Mouse (Mus musculus) forebrain, embryonic 11.5 days (tissue): ENCODE results near the gene Olfr171. TPM values are rescaled to one million over a fixed set of nuclear protein-coding genes. Genes with fewer than 3 reads are reported as not detected.
"Not testable (repeated sequence)": the region's sequence is repeated elsewhere in the genome, so short reads cannot be mapped to it uniquely, and the experiment has no call there.

ENCODE experiments used
- ATAC-seq: fragments of 200-750 bp; cut with Nextera tagmentation; replicated peaks from 2 replicates; pipeline ENCODE4 v1.8.0; 2017; ENCODE audit warnings: moderate TSS enrichment; ENCODE audit not compliant: low FRiP score
- DNase-seq: peaks from one replicate; pipeline ENCODE4 v3.0.0-alpha.2; 2017; ENCODE audit warnings: low spot score
- H3K27ac ChIP-seq: fragments of 300-500 bp; sonication (generic); 2 replicates; pipeline ENCODE4 v1.5.1; 2014; ENCODE audit warnings: low read depth, low read length
- H3K27me3 ChIP-seq: fragments of 300-500 bp; sonication (generic); 2 replicates; pipeline ENCODE4 v1.6.1; 2014; ENCODE audit warnings: mild to moderate bottlenecking, low read length, mixed read lengths; ENCODE audit not compliant: control insufficient read depth, insufficient read depth
- H3K36me3 ChIP-seq: fragments of 300-500 bp; sonication (generic); 2 replicates; pipeline ENCODE4 v1.6.1; 2014; ENCODE audit warnings: mild to moderate bottlenecking, low read length, moderate library complexity, mixed read lengths; ENCODE audit not compliant: control insufficient read depth, insufficient read depth
- H3K4me1 ChIP-seq: fragments of 300-500 bp; sonication (generic); replicated peaks from 2 replicates; pipeline ENCODE4 v1.6.1; 2014; ENCODE audit warnings: low read length, mixed read lengths; ENCODE audit not compliant: control insufficient read depth, insufficient read depth
- H3K4me2 ChIP-seq: fragments of 300-500 bp; sonication (generic); 2 replicates; pipeline ENCODE4 v1.6.1; 2014; ENCODE audit warnings: low read depth, mild to moderate bottlenecking, low read length, moderate library complexity, mixed read lengths; ENCODE audit not compliant: severe bottlenecking
- H3K4me3 ChIP-seq: fragments of 300-500 bp; sonication (generic); 2 replicates; pipeline ENCODE4 v1.5.1; 2014; ENCODE audit warnings: low read depth, low read length
- H3K9ac ChIP-seq: fragments of 300-500 bp; sonication (generic); 2 replicates; pipeline ENCODE4 v1.6.1; 2014; ENCODE audit warnings: low read length
- H3K9me3 ChIP-seq: fragments of 300-500 bp; sonication (generic); 2 replicates; pipeline ENCODE4 v1.6.1; 2016; ENCODE audit warnings: low read length, mixed read lengths; ENCODE audit not compliant: control insufficient read depth
- WGBS: fragments of 180-500 bp; shearing (Covaris S2); extraction: QIAGEN DNeasy Blood & Tissue Kit; methylation state at CpG from one replicate; pipeline ENCODE4 v1.1.7; 2014; 5-methylcytosine and 5-hydroxymethylcytosine counted together
- polyA plus RNA-seq: library from polyadenylated mRNA; unstranded; fragments of >200 nt; fragmentation: Nextera tagmentation; extraction: Ambion mirVana; gene quantifications from 2 replicates; pipeline ENCODE4 v1.2.1, GENCODE M21; 2014

Olfr171 gene
- not detected in 2 replicates for polyA plus RNA-seq

DNA sequence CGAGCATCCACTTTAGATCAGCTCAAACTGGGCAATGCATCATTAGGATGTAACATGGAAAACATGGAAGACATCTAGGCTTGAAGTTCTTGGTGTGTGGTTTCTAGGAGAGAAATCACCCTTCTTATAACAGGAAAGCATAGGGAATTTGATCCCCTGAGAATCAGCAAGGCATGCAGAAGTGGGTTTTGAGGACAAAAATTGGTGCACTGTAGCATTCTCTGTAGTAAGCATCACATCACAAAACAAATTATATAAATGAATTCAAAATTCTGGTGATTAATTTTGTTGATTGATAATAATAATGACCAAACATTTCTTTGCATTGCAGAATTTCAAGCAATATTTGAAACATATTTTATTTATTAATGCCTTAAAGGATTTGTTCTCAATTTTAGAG lies at the start of gene Olfr171:
TSS of gene Olfr171 (minus strand) at position 101 of the 400 bp plus-strand sequence.
- no peaks in the 10 kb centered on the region for H3K4me1 ChIP-seq
- DNase-seq (no peak), ATAC-seq (no peak)
- 79% methylated on average over 1 of the region's 1 CpGs for WGBS
- H3K9me3 ChIP-seq: no peaks in the 10 kb centered on the region; the same call in 1 of the 2 replicates
- no peaks in the 10 kb centered on the region for H3K36me3 ChIP-seq
- no peak within 1 kb of the TSS for H3K4me2 ChIP-seq
- no peaks in the 10 kb centered on the region for H3K27me3 ChIP-seq
- no peak within 1 kb of the TSS for H3K4me3 ChIP-seq
- no peak within 1 kb of the TSS for H3K27ac ChIP-seq
- H3K9ac ChIP-seq: no peak within 1 kb of the TSS

DNA sequence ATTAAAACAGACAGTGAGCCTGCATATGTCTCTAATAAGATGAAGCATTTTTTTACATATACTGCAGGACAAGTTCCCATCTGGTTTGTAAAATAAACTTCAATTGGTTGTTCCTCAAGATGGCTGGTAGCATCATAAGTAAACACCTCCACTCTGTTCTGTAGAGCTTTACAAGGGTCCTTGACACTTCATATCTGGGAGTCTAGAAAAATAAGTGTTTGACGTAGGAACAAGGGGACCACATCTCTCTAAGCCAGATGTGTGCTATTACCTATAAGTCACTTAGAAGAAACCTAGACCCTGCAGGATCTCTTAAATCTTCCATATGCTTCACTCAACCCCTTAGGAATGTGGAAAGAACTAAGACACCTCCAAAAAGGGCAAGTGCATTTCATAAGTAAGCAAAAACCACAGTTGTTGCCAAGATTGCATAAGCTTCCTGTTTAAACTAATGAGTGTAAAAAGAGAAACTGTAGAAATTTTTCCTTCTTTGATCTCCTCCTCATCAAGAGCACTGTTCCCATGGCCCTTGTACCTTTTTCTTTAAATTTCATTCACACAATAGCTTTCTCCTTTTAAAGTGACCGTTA lies 41.1 kb upstream of the Olfr171 start:
- Histone ChIP-seq H3K36me3 (no peaks in the 10 kb centered on the region), H3K27ac (no peak overlapping the region), H3K4me1 (no peaks in the 10 kb centered on the region), H3K4me3 (no peak overlapping the region), H3K27me3 (no peaks in the 10 kb centered on the region), H3K9me3 (no peaks in the 10 kb centered on the region), H3K9ac (no peak overlapping the region), H3K4me2 (no peak overlapping the region)
- ATAC-seq (no peak), DNase-seq (no peak)
- 89% methylated on average over 2 of the region's 2 CpGs for WGBS

DNA sequence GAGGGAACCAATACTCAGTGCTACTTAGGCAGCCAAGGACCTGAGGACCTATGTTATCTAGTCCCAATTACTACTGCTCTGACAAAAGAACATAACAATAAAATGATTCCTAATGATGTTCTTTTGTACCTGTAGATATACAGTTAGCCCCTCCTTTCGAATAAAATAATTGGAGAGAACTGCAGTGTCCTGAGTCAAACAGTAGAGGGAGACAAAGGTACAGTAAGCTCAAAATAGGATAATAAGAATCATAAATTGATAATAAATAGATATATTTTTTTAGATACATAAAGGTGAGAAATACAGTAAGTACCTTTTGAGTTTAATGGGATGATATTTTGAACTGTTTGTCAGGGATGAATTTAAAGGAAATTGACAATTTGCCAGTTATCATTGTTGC lies 36.6 kb upstream of the Olfr171 start:
- WGBS: 61% methylated on average over 1 of the region's 1 CpGs
- H3K9ac ChIP-seq: no peak overlapping the region
- no peaks in the 10 kb centered on the region for H3K9me3 ChIP-seq
- no peaks in the 10 kb centered on the region for H3K36me3 ChIP-seq
- H3K4me1 ChIP-seq: no peaks in the 10 kb centered on the region
- H3K4me2 ChIP-seq: no peak overlapping the region
- H3K27ac ChIP-seq: no peak overlapping the region
- no peak for ATAC-seq
- H3K27me3 ChIP-seq: no peaks in the 10 kb centered on the region
- H3K4me3 ChIP-seq: no peak overlapping the region
- DNase-seq: no peak

DNA sequence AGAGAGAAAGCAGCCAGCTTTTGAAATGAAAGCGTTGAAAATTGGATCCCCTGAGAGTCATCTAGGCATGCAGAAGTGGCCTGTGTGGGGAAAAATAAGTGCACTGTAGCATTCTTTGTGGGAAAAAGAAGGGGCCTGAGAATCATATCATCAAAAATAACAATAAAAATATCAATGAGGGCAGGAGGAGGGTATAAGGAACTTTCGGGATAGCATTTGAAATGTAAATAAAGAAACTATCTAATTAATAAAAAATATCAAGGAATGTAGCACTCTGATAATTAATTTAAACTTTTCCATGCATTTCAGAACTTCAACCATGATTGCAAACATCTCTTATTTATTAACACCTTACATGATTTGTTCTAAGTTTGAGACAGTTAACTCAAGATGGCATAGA lies 17.9 kb downstream of the Olfr171 start, which contains the start of gene Olfr170:
TSS of gene Olfr170 (minus strand) at position 101 of the 400 bp plus-strand sequence.
- DNase-seq, H3K4me3 ChIP-seq, ATAC-seq, H3K36me3 ChIP-seq, H3K27ac ChIP-seq, H3K27me3 ChIP-seq, H3K4me2 ChIP-seq, H3K9ac ChIP-seq, H3K4me1 ChIP-seq, H3K9me3 ChIP-seq: not testable (repeated sequence)
- 87% methylated on average over 2 of the region's 2 CpGs for WGBS

DNA sequence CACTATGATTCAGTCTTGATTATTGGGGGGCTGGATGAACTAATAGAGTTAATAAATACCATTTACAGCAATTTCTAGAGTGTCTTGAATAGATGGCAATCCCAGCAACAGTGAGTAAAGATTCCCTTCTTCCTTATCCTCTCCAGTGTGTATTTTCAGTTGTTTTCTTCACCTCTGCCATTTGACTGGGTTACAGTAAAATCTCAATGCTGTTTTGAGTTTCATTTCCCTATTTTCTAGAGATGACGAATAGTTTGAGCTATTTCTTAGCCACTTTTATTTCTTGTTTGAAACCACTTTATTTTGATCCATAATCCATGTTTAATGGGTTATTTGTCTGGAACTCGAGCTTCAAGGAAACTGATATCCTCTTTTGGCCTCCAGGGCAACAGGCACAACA lies 26.6 kb downstream of the Olfr171 start:
- Histone ChIP-seq H3K4me1 (no peaks in the 10 kb centered on the region), H3K27me3 (no peaks in the 10 kb centered on the region), H3K4me2 (no peak overlapping the region), H3K36me3 (no peaks in the 10 kb centered on the region), H3K9me3 (no peaks in the 10 kb centered on the region; the same call in 1 of the 2 replicates), H3K4me3 (no peak overlapping the region), H3K27ac (no peak overlapping the region), H3K9ac (no peak overlapping the region)
- ATAC-seq: no peak
- no peak for DNase-seq
- 66% methylated on average over 2 of the region's 2 CpGs for WGBS

Other genes with a start within 250 kb of the Olfr171 start
- gene Olfr165, start 206.8 kb downstream of the Olfr171 start, polyA plus RNA-seq: not detected in 2 replicates
- gene Olfr166, start 146.2 kb downstream of the Olfr171 start, polyA plus RNA-seq: not detected in 2 replicates
- not detected in 2 replicates for gene Olfr167, start 107.7 kb downstream of the Olfr171 start, polyA plus RNA-seq
- not detected in 2 replicates for gene Olfr168, start 94.4 kb downstream of the Olfr171 start, polyA plus RNA-seq
- not detected in 2 replicates for gene Olfr169, start 58.1 kb downstream of the Olfr171 start, polyA plus RNA-seq
- gene Olfr170, start 18.0 kb downstream of the Olfr171 start, polyA plus RNA-seq: not detected in 2 replicates
- not detected in 2 replicates for gene Lamp3, start 76.5 kb upstream of the Olfr171 start, polyA plus RNA-seq
- 49.3 and 53.6 TPM in 2 replicates for gene B3gnt5, start 130.3 kb upstream of the Olfr171 start, polyA plus RNA-seq